Mouse (Mus musculus) right cerebral cortex, postnatal 10 days (tissue): ENCODE results near the gene Tbata.

Source experiments
- DNase-seq, 2 experiments: peaks; one replicate each; pipeline ENCODE4 v3.0.0; 2021; ENCODE audit warnings: low spot score in 2 of 2

Tbata gene

DNA sequence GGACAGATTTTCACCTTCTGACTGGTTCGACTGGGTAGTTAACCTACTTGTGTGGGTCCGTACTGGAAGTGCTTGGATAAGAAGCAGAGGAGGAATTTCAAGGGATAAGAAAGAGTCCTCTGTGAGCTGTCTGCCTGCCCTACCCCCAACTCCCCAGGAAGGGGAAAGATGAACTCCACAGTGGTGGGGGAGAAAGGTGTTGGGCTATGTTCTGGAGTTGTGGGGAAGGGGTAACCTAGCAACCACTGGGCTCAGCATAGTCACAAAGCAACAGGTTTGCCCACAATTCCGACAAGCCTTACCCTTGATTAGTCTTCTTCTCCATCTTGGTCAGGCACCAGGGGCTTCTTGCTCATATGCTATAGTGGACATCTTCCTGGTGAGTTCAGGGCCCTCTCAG is at the start of gene Tbata:
Gene Tbata (plus strand): TSS at position 301 of the 400 bp plus-strand sequence.
- DNase-seq, result no peak

DNA sequence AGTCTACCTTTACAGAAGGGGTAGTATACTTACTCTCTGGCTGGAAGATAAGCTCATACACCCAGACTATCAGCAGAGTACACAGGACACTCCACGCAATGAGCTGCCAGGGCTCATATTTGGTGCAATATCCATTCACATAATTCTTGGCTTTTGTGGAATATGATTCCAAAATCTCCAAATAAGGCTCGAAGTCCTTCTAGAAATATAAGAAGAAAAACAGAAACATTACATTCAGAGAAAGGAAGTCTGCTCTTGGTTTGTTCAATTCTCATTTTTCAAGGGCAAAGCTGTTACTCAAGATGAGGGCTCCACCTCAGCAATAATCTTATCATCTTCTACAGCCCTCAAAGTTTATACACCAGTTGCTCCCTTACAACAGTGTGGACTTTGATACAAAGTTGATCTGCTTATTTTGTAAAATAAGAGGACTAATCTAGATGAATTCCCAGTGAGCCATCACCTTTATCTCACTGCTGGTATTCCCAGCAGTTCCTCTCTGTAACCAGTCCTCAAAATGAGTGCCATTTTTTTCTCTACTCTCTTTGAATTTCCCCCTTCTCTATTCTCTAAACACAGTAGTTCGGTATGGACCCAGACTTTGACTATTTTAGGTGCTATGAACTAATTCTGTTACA is 48.4 kb upstream of the Tbata start:
- no peak for DNase-seq

DNA sequence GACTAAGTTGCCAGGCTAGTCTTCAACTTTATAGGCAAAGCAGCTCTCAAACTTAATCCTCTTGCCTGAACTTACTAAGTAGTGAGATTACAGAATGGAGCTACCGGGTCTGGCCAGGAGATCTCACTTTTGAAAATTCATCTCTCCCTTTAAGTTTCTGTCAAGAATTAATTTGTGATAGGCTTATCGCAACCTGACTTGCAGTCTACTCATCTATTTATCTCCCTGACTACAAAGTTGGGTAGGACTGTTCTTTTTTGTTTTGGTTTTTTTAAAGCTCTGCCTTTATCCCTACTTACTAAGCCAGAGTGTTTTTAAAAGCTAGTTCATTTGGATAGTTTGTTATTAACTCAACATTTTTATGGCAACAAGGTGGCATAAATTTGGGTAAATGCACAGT is 47.3 kb upstream of the Tbata start:
- no peak for DNase-seq

DNA sequence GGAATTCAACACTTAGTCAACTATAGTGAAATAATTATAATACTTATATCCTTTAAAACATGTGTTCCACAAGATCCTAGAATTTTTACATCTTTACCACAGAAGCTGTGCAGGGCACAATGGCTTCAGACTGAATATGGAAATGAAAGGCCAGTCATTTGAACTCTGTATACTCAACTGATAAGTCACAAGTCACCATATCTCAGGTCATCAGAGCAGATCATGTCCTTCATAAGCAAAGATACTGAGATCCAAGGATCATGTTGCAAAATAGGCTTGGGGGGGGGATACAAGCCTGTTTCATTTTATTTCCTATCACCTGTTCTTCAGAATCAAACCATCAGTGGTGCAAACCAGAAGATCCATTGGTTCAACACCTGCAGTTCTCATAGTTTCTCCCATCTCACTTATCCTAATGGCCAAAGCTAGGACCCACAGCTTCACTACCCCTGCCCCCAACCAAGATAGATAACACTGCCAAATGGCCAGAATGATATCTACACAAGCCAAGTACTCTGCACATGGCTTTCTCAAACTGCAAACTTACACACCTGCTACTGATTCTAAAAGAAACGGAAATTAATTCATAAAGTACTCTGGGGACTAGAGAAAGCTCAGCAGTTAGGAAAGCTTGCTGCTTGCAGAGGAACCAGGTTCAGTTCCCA is 42.9 kb upstream of the Tbata start:
- DNase-seq, result no peak

DNA sequence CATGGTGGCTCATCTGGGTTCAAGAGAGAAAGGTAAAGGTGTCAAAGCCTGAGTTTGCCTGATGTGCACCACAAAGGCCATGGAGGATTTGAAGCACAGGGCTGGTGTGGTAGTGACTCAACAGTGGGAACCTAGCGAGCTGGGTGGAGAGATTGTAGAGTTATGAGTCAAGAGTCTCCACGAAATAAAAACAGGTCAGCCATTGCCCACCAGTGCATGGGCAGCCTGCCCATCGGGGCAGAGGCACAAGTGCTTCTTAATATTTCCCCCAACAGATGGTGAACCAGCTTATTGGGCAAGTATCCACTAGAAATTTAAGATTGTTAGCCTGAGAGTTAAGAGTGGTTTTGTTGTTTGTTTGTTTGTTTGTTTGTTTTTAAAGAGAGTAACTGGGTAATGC is 40.8 kb upstream of the Tbata start:
- no peak for DNase-seq

DNA sequence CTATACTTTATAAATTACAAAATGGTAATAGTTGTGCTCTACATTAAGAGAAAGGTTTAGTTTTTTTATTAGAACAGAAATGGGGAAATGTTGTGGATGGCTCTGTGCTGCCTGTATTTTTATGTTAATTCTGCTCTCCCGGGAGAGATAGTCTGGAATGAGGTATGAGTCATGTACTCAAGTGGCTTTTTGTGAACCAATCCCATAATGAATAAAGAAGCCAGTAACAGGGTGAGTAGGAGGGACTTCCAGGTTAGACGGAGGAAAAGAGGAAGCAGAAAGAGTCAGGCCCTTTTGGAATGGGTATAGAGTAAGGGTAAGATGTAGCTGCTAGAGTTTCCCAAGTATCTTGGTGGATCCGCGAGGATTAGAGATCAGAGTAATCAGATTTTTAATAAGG is 37.7 kb upstream of the Tbata start:
- no peak for DNase-seq

DNA sequence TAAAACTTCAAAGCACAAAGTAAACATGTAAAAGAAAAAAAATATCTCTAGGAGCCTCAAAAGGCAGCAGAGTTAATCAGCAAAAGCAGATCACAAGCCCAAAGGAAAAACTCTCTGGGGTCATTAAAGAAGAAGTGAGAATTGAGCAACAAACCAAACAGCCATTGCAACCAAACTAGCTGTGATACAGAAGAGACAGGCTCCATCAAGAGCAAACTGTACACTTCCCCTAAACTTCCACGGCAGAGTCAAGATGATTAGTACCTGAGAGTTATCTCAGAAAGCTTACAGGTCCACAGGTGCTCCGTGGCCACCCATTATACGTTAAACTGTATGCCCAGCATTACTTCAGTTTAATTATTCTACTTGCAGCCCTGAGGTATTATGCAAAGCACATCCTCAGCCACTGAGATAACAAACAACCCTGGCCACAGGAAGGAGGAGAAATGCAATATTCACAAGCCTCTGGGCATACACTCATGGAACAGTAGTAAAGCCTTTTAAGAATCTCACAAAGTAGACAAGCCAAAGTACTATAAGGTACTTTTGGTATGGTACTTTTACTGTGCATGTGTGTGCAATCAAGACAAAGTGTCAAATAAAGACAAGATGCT is 36.4 kb upstream of the Tbata start:
- no peak for DNase-seq

DNA sequence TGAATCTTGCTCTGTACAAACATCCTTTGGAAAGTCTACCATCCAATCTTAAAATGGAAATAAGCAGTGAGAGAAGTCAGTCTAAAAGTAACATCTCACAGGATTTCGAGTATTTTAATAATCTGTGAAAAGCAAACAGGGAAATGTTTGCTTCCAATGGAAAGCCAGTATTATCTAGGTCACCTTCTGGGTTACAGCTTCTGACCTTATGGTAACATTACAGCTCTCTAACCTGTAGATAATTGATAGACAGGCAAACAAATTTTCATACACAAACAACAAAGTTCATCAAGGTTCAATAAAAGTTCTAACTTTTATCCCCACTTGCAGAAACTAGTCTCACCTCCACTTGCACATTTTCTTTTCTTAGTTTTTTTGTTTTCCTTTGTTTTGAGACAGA is 34.2 kb upstream of the Tbata start:
- DNase-seq, result no peak

DNA sequence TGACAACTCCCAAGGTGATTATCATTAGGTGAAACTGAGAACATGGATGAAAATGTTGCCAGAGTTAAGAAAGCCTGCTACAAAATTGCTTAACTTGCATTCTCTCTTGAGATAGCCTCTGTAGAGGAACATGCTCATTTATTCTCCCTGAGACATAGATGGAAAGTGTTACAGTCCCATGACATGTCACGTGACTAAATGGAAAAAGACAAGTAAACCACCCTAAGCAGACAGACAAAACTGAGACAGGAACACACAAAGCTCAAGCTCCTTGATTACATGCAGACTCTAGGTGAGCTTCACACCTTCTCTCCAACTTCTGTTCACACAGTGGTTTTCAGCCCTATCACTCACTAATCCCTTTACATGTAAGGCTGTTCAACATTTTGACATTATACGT is 28.4 kb upstream of the Tbata start:
- no peak for DNase-seq

DNA sequence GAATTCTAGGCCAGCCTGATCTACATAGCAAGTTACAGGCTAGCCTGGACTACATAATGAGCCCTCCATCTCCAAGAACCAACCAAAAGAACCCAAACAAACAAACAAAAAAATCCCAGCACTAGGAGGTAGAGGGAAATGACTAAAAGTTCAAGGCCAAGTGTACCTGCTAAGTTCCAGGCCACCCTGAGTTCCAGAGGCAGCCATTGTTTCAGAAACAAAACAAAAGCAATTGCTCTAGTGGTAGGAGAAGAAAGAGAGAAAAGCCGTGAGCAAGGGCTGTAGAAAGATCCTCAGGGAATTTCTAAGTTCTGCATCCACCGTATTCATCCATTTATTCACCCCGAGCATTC is 26.0 kb upstream of the Tbata start:
- DNase-seq, result no peak

DNA sequence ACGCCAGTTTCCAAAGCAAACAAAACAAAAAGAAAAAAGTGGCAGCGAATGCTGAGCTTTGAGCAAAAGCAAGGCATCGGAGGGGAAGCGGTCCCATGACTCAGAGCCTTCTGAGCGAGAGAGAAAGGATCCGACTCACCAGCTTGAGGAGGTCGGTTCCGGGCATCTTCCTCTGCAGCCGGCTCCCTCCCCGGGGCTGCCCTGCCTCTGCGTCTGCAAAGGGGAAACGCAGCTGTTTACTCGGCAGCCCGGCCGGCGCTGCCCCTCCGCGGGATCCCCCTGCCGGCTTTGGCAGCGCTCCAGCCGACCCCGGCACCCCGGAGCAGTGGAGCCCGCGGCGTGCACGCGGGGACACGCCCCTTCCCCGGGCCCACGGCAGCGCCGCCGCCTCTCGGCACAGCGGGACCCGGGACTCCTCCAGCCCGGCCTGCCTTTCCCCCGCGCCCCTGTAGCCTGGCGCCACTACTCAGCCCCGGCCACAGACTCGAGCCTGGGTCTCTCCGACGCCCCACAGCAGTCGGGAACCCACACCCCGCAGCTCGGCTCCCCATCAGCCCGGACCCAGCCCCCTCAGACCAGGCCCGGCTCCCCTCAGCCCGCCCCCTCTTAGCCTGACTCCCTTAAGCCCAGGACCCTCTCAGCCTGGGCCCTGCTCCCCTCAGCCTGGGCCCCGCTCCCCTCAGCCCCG is 25.5 kb upstream of the Tbata start:
- peak; percentile 66 to 74 for DNase-seq

DNA sequence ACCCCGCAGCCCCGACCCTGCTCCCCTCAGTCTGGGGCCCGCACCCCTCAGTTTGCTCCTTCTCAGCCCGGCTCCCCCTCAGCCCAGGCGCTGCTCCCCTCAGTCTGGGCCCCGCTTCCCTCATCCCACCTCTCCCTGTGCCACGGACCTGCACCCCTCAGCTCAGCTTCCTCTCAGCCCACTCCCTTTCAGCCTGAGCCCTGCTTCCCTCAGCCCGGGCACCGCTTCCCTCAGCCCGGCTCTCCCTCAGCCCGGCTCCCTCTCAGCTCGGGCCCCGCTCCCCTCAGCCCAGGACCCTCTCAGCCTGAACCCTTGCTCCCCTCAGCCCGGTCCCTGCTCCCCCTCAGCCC is 25.0 kb upstream of the Tbata start:
- DNase-seq, result peak; percentile 28 to 44

DNA sequence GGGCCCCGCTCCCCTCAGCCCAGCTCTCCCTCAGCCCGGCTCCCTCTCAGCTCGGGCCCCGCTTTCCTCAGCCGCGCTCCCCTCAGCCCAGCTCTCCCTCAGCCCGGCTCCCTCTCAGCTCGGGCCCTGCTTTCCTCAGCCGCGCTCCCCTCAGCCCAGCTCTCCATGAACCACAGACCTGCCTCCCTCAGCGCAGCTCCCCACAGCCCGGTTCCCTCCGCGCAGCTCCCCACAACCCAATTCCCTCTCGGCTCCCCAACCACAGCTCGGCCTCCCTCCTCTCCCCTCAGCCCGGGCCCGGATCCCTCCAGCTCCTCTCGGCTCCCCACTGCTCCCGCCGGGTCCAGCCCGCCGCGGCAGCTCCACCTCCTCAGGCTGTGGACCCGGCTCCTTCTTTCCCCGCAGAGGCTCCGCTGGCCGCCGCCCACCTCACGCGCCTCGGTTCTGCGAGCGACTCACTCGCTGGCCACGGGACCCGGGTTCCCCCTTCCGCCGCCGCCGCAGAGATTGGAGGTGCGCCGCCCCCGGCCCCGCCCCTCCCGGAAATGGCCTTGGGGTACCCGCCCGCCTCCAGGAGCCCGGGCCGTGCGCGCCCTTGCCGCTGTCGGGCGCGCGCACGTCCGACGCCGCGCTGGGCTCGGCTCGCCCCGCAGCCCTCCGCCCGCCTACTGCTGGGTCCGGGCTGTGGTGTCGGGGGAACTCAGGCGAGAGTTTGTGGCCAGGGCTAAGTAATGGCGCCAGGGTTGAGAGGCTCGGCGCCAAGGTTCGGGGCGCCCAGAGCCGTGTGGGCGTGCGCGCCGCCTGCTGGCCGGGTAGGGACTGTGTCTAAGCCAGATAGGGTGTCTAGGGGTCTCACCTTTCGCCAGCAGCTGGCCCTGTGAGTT is 24.4 kb upstream of the Tbata start, which contains the start of gene Sgpl1:
Gene Sgpl1 (minus strand): TSS at position 547 of the 884 bp plus-strand sequence.
- DNase-seq, result peak; percentile 94

DNA sequence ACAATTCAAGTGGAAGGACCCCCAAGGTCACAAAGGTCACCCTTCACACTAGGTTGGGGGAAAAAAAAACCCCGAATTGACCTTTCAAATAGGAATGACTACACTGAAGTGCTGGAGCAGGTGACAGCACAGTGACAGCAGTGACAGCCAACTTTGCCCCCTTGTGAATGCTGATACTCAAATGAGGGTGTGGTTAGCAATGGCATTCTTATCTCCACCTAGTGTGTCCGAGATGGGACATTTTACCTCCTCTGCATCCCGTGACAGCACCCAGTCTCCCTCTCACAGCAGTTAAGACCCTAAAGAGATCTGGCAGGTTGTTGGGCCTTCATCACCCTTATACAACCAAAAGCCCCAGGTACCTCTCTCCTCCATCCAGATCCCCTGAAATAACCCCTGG is 22.3 kb upstream of the Tbata start:
- DNase-seq, result no peak

DNA sequence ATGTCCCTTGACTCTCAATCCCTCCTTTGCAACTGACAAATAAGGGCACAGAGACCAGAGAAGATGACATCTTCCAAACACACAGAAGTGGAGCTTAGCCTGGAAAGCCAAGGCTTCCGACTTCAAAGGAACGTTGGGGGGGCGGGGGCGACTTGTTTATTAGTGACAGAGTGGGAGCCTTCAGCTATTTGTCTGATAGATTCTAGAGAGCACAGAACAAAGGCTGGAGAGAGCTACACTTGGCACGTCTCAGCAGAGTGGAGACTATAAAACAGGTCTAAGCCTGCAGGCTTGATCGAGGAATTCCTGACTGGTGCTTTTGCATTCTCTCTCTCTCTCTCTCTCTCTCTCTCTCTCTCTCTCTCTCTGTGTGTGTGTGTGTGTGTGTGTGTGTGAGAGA is 21.1 kb upstream of the Tbata start:
- no peak for DNase-seq

DNA sequence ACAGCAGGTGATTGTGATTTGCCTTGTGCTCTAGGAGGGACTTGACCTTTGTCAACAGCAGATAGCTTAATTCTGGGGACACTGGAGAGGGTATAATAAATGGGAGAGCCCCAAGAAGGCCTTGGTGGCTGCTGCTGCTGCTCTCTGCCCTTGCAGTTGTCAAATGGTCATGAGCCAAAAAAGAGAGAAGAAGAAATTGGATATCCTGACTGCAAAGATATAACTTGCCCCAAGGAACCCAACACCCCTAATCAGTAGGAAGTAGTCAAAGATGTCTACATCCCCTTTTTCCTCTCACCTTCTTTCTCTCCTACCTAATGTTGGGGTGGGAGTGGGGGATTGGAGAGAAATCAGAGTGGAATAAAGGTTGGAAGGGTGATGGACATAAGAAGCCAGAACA is 19.6 kb upstream of the Tbata start:
- no peak for DNase-seq

DNA sequence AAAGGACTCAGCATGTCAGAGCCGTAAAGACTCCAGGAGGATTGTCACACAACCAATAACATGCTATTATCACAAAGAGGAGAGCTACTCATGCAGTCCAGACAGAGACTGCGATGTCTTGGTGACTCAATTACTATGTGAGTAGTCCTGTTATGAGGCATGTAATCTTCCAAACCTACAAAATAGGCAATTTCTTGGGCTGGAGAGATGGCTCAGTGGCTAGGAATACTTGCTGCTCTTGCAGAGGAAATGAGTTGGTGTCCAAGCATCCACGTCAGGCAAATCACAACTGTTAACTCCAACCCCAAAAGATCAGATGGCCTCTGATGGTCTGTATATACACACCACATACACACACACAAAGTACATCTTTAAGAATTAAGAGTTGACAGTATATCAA is 16.1 kb upstream of the Tbata start:
- DNase-seq, result no peak

DNA sequence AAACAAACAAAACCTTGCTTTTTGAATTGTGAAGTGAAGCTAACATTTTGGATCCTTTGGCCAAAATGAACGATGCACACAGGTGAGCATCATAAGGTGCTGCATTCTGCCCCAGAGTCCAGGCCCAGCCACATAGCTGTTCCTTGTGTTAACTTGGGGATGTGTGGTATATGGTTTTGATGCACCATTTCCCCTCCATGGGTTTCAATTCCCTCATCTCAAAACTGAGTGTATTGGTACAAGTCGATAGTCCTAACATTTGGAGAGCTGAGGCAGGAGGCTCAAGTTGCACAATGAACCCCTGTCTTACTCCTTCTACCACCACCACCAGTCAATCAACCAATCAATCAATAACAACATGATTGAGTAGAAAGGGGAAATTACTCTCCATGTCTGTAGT is 15.3 kb upstream of the Tbata start:
- no peak for DNase-seq

DNA sequence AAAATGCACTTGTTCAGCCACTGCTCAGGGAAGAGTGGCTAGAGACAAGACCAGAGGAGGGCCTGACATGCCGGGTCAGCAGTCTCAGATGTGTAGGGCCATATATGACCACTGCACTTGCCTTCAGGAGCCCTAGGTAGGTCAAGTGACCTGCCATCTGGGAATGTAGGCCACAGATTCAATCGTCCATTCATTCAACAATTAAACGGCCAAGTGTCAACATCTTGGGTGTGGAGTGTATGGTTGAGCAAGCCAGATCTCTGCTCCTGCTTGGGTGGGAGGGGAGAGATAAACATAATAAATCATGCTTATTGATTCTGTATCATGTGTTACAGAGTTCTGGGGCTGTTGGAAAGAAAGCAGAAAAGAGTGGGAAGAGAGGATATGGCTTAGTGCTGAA is 13.2 kb upstream of the Tbata start:
- no peak for DNase-seq

DNA sequence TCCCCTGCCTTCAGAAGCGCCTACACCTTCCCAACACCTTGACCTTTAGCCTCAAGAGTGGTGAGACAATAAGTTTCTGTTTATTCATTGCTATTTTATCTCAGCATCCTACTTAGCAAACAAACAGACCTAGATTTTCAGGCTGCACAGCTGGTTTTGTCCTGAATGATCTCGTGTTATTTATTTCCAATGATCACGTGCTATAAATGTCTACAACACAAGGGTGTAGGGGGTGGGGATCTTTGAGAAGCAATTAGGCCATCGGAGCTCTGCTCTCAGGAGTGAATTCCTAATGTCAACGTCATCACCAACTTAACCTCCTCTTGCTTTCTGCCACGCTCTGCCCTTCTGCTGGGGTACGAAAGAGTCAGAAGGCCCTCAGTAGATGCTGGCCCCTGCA is 11.7 kb upstream of the Tbata start:
- no peak for DNase-seq

DNA sequence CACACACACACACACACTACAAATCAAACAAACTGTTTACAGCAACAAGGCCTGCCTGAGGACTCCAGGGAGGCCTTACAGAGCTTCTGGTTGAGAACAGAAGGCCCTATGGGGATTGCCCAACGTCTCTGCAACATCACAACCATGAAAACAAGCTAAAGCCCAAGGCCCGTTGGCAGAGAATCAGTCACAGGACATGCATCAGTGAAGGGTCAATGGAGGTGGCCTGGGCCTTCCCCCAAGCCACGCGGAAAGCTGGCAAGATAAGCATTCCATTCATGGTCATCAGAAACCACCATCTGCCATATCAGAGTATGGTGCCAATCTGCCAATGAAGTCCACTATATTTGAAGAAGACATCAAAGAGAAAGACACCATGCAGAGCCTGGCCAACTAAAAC is 11.1 kb upstream of the Tbata start:
- DNase-seq, result no peak

DNA sequence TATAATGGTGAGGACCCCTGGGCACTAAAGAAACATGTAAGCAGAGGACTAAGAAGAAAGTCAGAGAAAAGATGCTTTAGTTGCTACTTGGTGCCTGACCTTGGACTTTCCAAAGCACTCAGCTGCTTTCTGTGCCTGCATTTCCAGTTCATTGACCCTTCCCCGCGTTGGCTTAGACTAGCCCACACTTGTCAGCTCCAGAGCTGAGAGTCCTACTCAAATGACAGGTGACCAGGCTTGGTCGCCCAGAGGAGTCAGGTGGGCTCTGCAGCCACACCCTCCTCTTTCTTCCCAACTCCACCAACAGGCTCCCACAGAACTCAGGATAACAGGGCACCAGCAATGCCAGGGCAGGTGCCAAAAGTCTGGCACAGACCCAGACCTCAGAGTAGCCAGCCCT is 9.4 kb upstream of the Tbata start:
- DNase-seq, result no peak
